Mouse (Mus musculus) heart, adult 2 months (tissue): Measurements from ENCODE around the gene Dmac2.

Experiments used
- CTCF ChIP-seq: fragments of 200-600 bp; IDR thresholded peaks from 2 replicates; pipeline ENCODE4 v1.8.1; 2022; ENCODE audit warnings: antibody characterized with exemption, mild to moderate bottlenecking, moderate library complexity
- EP300 ChIP-seq: fragments of 200-500 bp; IDR thresholded peaks from 2 replicates; pipeline ENCODE4 v1.6.1; 2011; ENCODE audit warnings: low read depth, low read length, control low read depth; ENCODE audit not compliant: insufficient read depth
- POLR2A ChIP-seq: fragments of 200-500 bp; IDR thresholded peaks from 2 replicates; pipeline ENCODE4 v1.6.1; 2011; ENCODE audit warnings: mild to moderate bottlenecking, low read depth, low read length, control low read depth; ENCODE audit not compliant: insufficient read depth

GRCm38 (mm10) chr7:25620751-25621150 is 1.5 kb downstream of the Dmac2 start:
- TF ChIP-seq EP300, result no peak
- no peak for TF ChIP-seq CTCF
- no peak for TF ChIP-seq POLR2A
